Mouse (Mus musculus): ENCODE data around the gene Chmp5.

DNA sequence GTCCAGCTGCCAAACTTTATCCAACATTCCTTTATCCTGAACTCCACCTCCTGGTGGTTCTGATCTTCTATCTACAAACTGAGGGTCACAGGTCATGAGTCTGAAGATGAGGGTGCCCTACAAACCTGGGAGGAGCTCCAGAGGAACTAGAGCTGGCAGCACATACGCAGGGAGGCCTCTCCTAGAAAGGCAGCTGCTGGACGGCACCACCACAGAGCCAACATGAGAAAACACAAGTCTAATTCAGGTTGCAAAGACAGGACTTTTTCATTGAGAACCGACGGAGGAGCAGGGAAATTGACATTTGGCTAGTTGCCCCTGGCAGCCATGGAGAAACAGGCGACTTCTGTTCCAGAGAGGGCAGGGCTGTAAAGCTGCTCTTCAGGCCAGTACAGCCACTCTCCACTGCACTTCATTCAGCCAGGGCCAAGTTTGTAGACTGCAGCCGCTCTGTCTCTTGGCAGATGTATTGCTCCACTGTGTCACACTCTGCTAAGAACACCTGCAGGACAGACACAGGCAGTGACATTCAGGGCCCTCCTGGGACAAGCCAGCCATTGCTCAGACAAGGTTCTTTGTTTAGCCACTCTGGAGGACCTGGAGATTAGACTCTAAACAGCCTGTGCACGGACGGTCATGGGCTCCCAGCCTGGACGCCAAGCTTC lies 11.9 kb upstream of the Chmp5 start:
- TF ChIP-seq CTCF (IDR thresholded peaks at IDR 0.05; ENCODE audit: low read depth) (no peak), EP300 (optimal IDR thresholded peaks at IDR 0.05) (no peak)
